Mouse (Mus musculus) layer of hippocampus, adult 9-10 months (tissue): ENCODE data around the gene Vhl.

Source experiments
- DNase-seq: peaks from one replicate; pipeline ENCODE4 v3.0.0; 2022; ENCODE audit warnings: low spot score

The Vhl gene

DNA sequence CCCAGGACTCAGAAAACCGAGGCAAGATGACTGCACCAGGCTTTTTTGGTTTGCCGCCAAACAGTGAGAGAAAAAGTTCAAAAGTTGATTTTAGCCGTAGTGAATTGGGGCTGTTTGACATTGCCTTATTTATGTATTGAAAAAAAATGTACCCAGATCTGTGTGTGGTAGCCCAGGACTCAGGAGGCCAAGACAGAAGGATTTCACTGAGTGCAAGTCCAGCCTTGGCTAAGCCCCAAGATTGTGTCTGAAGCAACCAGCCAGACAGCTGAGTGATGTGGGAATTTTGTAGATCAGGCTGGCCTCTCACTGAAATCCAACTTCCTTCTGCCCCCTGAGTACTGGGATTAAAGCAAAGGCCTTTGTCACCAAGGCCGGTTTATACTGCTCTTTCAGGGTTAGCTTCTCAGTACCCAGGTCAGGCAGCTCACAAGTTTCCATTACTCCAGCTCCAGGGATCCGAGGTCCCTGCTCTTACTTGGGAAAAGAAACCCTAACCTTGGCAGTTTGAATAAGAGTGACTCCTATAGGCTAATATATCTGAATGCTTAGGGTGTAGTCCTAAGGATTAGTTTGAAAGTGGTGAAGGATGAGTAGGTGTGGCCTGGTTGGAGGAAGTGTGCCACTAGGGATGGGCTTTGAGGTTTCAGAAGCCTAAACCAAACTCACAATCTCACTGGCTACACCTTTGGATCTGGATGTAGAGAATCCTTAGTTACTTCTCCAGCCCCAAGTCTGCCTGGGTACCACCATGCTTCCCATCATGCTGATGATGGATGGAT, 1.4 kb downstream of the Vhl start:
- DNase-seq = no peak

- no peak for DNase-seq
Measured at GRCm38 (mm10) chr6:113630322-113630721, 6.6 kb downstream of the Vhl start.

- no peak for DNase-seq
Measured at GRCm38 (mm10) chr6:113632863-113633262, 9.1 kb downstream of the Vhl start.

GRCm38 (mm10) chr6:113638302-113639040, 14.7 kb downstream of the Vhl start, which contains the start of gene Irak2:
TSS of gene Irak2 (plus strand) at chr6:113638467.
- DNase-seq = peak; percentile 92

DNA sequence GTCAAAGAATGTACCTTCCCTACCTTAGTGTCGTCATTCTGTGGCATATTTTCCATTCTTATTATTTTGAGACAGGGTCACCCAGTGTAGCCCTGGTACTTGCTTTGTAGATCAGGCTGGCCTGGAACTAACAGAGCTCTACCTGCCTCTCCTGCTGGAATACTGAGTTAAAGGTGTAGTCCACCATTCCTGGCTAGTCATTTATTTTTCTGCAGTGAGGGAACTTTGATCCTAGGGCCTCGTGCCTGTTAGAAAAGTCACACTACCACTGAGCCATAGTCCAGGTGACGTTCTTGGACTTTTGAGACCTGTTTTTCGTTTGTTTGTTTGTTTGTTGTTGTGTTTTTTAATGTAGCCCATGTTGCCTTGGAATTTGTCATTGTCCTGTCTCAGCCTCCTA, 15.4 kb downstream of the Vhl start:
- no peak for DNase-seq

DNA sequence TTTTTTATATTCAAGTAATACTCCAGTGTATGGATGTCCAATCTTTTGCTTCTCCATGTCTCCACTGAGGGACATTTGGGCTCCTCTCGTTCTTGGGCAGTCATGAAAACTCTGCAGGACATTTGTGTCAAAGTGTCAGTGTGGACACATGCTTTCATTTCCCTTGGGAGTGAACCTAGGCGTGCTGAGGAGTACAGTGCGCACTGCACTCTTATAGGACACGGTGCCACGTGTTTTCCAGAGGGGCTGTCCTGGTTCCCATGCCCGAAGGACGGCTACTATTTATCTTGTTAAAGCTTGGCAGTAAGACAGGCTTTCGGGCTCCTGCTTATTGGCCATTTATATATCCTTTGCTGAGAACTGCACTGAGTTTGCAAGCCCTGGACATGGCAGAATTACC, 18.8 kb downstream of the Vhl start:
- DNase-seq = no peak

GRCm38 (mm10) chr6:113643021-113643420, 19.3 kb downstream of the Vhl start:
- no peak for DNase-seq

GRCm38 (mm10) chr6:113643967-113644366, 20.2 kb downstream of the Vhl start:
- DNase-seq = no peak

- no peak for DNase-seq
Measured at GRCm38 (mm10) chr6:113644808-113645207, 21.0 kb downstream of the Vhl start.

DNA sequence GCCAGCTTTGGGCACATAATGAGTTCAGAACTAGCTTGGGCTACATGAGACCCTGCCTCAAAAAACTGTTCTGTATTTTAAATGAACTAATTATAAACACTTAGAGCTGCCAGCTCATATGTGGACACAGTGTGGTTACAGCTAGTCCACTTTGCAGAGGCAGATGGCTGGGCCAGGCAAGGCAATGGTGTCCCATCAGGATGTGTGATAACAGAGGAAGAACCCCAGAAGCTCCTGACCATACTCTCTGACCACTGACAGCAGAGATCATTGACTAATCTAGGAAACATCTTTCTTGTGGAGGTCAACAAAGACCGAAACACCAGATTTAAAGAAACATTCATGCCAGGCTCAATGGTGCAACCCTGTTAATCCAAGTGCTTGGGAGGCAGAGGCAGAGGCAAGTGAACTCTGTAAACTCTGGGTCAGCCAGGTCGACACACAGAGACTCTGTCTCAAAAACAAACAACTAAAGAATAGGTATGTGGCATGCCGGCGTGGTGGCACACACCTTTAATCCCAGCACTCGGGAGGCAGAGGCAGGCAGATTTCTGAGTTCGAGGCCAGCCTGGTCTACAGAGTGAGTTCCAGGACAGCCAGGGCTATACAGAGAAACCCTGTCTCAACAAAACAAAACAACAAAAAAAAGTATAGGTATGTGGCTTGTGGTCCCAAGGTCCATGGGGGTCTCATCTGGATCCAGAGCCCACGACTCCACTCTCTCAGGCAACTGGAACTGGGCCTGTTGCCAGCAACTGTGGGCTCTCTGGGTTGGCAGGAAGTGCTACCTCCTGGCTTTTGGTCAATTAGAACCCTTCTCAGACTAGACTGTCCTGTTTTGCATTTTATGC, 25.8 kb downstream of the Vhl start:
- no peak for DNase-seq

DNA sequence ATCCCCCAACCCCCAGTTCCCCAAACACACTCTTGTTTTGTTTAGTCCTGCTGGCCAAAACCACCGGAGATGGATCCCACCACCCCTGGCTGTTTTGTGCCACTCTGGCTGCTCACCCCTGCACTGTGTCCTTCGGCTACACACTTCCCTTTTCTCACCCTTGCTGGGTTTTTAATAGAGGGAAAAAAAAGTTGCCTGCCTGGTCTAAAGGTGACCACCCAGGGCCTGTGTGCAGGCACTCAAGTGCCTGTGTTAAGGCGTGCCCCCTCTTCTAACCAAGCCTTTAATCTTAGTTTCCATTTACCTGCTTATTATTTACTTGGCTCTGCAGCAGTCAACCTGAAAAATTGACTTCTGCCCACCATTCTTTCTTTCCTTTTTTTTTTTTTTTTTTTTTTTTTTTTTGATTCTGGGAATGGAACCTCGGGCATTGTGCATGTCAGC, 26.5 kb downstream of the Vhl start:
- no peak for DNase-seq

- no peak for DNase-seq
Measured at GRCm38 (mm10) chr6:113651626-113652025, 27.9 kb downstream of the Vhl start.

DNA sequence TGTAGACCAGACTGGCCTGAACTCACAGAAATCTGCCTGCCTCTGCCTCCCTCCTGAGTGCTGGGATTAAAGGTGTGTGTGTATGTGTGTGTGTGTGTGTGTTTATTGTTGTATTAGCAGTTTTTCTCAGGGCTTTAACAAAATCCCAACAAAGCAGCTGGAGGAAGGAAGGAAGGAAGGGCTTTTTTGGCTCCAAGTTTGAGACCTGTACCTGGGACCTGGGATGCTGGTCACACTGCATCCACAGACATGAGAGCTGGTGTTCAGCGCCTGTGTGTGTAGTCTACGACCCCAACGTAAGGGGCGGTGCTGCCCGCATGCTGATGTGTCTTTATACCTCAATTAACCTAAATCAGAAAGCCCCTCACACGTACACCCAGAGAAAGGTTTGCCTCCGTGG, 29.8 kb downstream of the Vhl start:
- no peak for DNase-seq

DNA sequence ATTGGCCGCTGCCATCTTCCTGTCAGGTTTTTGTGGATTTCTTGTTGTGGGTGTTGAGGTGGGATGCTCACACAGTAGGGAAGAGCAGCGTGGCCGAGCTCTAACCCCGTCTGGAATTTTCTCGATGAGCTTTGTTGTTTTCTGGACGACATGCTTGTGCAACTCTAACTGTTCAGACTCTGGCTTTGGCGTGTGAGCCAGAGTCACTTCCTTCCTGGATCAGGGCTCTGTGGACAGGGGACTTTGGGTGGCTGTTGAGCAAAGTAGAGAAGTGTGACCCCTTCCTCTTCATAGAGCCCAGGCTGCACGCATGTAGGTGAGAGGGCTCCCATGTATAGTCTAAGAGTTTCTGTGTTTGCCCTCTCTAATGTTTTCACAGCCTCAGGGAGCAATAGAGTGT, 30.3 kb downstream of the Vhl start:
- DNase-seq = no peak

- DNase-seq = no peak
Measured at GRCm38 (mm10) chr6:113654753-113655397, 31.1 kb downstream of the Vhl start.

GRCm38 (mm10) chr6:113655475-113655874, 31.7 kb downstream of the Vhl start:
- DNase-seq = no peak

GRCm38 (mm10) chr6:113656847-113657246, 33.1 kb downstream of the Vhl start:
- no peak for DNase-seq

DNA sequence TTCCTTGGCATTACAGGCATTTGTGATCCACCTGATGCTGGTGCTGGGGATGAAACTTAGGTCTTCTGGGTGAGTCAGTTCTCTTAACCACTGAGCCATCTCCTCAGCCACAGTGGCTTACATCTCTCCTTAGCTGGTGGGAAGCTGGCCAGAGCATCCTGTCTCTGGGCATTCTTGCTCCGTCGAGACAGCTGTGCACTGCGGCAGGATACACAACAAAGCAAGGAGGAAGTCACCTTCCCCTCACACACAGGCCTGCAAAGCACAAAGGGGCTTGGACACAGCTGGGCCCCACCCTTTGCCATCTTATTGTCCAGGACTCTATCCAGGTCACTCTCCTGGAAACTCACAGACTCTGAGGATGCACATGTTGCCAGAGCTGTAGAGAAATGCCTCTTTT, 34.5 kb downstream of the Vhl start:
- DNase-seq = no peak

GRCm38 (mm10) chr6:113659648-113660491, 36.1 kb downstream of the Vhl start:
- no peak for DNase-seq

DNA sequence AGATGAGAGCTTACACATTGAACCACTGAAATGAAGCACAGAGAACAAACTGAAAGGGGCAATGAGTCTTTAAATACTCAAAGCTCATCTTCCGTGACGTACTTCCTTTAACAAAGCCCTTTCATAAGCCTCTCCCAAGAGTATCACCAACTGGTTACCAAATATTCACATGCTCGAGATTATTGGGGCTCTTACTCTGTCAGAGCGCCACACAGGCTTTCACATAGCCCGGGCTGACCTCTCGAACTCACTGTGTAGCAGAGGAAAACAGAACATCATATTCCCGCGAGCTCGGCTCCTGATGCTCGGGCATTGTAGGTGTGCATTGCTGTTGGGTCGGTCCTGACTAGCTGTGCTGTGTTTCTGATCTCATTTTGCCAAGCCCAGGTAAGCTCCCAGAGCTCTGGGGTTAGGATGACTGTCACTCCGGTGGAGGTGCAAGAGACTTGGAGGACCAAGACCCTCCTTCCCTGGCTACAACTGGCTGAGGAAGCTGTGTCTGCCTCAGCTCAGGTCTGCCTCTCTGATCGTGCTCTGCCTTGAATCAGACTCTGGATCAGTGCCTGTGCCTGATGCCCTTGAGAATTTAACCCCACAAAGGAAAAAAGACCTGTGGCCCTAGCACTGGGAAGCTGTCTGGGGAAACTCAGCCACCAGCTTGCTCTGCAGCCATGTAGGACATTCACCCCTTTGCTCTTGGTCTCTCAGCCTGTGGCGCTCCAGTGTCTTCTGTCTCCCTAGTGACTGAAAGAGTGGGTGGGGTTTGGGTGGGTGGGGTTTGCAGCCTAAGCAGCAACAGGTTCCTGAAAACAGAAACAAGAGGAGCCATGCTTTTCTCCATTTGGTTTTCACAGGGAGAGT, 37.0 kb downstream of the Vhl start:
- no peak for DNase-seq
